Mouse (Mus musculus): ENCODE results near the gene Rita1.

Gene Rita1

DNA sequence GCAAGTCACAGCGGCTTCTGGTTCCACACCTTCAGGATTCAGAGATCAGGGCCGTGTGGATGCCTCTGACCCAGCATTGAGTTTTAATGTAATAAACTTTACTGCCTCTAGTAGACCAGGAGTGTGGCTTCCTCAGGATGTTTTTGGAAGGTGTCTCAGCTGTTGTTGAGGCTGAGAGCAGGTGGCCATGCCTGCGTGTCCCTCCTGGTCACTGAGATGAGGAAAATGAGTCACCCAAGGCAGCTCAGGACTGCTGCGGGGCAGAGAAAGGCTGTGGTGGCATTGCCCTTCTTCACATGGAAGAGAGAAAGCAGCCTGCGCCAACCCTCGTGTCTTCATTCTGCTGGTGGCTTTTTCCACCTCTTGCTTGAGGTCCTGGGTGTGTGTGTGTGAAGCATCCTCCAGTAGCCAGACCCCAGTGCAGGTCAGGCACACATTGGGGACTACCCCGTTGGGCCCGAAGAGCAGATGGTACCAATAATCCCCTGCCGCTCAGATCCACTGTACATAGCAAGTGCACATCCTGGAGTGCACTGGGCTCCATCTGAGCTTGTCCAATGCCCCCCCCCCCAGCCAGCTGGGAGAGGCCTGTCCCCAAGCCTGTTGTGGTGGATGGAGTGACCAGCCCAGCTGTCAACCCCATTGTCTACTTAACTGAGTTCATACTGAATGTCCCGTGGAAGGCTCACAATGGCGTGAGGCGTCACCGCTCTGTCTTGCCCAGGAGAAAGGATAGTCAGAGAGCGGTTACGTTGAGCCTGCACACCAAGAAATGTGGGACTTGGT, 15.3 kb upstream of the Rita1 start:
- no peak for DNase-seq (ENCODE audit: low read depth)

DNA sequence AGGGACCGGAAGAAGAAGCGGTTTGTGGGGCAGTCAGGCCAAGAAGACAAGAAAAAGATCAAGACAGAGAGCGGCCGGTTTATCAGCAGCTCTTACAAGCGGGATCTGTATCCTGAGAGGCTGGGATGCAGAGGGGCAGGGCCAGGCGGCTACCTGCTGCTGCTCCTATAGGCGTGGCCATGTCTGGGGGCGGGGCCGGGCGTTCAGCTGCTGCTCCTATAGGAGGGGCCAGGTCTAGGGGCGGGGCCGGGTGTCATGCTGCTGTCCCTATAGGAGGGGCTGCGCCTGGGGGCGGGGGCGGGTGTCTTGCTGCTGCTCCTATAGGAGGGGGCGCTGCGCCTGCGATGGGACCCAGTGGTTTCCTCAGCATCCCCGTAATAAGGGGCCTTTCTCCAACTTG, 14.0 kb upstream of the Rita1 start:
- DNase-seq (ENCODE audit: low read depth), result no peak

GRCm38 (mm10) chr5:120624427-120624826, 12.0 kb upstream of the Rita1 start:
- no peak for DNase-seq (ENCODE audit: low read depth)

- DNase-seq (ENCODE audit: low read depth), result no peak
These were observed 9.9 kb upstream of the Rita1 start for GRCm38 (mm10) chr5:120622198-120622851.

- DNase-seq (ENCODE audit: low read depth), result no peak
These were observed 9.4 kb upstream of the Rita1 start for GRCm38 (mm10) chr5:120621846-120622197.

DNA sequence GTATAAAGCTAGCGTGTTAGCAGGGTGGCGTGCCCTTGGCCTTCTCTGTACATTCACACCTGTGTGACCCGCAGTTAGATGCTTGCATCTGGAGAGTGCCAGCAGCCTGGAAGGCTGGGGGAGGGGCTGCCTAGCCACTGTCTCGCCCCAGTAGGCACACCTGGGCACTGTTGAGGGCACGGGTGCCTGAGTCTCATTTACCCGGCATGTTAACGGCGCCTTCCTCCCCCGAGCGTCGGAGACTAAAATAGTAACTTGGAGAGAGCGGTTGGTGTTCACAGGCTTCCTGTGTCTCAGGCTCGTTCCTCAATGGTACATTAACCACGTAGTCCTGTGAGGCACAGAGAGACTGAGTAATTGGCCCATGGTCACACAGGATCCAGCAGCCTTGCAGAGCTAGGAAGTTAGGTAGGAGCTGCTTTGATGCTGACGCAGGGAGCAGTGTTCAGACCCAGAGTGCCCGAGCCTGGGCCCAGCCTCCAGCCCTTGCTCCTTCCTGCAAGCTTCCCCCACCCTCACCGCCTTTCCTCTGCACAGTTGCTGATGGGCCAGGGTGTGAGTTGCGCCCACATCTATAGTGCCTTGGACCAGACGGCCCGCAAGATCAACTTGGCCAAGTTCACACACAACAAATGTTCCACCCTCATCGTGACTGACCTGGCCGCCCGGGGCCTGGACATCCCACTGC, 8.8 kb upstream of the Rita1 start:
- DNase-seq (ENCODE audit: low read depth), result no peak

GRCm38 (mm10) chr5:120620375-120621077, 8.1 kb upstream of the Rita1 start:
- peak; percentile 87 for DNase-seq (ENCODE audit: low read depth)

DNA sequence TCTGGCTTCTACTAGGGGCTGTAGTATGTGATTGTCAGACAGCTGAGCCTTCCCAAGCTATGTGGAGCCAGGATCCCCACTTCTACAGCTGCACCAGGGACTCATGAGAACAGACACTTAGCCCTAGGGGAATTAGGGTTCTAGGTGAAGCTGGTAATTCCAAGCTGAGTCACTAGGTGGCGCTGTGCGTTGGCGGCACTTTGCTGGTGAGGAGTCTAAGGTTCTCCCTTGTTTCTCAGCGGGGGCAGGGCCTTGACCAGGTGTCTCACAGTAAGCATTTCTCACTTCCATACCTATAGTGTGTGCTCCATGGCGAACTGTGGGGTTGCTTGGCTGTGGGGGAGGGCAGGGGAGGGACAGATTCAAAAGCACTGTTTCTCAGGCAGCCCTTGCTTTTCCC, 6.8 kb upstream of the Rita1 start:
- DNase-seq (ENCODE audit: low read depth), result peak; percentile 65

DNA sequence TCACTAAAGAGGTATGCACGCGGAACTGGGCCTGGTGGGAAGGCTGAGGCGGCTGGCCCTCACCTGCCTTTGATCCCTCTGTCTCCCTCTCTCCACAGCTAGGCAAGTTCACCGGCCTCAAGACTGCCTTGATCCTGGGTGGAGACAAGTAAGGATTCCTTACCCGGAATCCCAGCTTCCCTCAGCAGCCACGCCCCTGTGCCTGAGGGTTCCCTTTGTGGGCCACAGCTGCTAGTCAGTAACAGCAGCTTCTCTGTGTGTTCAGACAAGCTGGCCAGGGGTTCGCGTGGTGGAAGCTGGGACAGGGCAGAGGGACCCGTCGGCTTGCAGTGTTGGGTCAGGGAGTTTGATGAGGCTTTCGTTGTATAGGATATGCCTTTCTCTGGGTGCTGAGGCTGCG, 6.4 kb upstream of the Rita1 start:
- no peak for DNase-seq (ENCODE audit: low read depth)

DNA sequence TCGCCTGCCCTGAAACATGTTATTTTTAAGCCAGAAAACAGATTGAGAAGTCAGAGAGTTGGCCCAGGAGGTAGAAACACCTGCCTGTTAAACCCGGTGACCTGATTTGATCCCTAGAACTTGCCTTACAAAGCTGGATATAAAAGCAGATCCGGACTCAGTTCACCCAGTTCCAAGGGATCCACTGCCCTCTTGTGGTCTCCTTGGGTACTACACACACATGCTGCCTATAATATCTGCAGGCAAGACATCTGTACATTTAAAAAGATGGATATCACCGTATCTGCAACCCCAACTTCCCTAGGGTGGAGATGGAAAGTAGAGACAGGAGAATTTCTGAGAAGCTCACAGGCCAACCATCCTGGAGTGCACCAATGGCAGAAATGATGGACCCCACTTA, 3.5 kb upstream of the Rita1 start:
- no peak for DNase-seq (ENCODE audit: low read depth)

DNA sequence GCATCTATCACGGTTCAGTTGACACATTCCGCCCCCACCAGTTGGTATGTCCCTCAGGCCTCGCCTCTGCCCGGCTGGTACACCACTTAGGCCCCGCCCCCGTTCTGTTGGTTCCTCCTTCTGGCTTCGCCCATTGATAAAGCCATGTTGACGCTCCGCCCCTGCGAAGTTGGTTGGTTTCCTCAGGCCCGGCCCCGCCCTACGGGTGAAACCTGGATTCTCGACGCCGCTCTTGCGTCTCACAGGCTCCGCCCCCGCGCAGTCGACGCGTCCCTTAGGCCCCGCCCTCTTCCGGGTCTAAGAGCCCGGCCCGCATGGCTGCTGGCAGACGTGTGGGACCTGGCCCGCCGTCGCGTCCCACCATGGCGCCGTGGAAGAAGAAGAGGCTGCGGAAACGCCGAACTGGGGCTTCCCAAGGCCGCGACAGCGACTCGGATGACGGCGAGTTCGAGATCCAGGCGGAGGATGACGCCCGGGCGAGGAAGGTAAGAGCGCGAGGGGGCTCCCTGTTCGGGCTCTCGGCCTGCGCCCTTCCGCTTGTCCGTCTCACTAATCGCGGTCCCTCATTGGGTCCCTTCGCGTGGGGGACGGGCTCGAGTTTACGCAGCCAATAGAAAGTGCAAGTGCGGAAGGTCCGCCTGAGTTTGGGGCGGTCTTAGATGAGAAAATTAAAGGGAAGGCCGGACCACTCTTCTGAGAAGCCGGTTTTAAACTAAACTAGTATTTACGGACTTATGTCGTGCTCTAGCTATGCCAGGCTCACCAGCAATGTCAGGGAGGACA, 624 bp upstream of the Rita1 start:
- DNase-seq (ENCODE audit: low read depth), result peak; percentile 100

DNA sequence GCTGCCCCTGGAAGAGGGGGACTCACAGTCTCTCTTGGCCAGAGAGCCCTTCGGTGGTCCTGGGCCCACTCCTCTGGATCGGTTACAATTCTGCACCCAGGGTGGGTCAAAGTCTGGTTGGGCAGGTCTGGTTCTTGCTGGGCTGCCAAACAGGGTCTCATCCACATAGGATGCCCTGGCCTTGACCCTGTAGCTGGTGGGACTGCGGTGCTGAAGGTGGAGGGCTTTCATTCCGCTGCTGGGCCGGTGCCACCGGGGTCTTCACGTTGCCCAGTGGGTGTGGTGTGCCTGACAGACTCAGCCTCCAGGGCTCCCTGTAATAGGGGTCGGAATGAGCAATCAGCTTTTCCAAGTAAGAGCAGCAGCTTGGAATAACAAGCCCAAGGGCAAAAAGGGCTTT, 973 bp downstream of the Rita1 start:
- DNase-seq (ENCODE audit: low read depth), result no peak

- no peak for DNase-seq (ENCODE audit: low read depth)
These were observed 1.5 kb downstream of the Rita1 start for GRCm38 (mm10) chr5:120610906-120611305.

GRCm38 (mm10) chr5:120609246-120609775, 3.1 kb downstream of the Rita1 start:
- no peak for DNase-seq (ENCODE audit: low read depth)

DNA sequence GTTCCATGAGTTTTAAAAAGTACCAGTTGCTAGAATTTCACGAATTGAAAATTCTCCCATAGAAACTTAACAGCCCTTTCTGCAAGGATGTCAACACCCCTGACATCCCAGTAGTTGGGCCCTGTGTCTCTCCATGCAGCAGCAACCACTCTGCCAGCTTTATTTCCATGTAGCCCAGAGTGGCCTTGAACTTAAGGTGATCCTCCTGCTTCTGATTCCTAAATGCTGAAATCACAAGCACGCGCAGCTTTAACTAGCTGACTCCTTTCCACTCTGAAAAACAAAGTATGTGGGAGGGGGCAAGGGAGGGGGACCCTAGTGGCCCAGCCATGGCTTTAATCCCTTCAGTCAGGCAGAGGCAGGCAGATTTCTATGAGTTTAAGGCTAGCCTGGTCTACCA, 5.1 kb downstream of the Rita1 start:
- no peak for DNase-seq (ENCODE audit: low read depth)

- no peak for DNase-seq (ENCODE audit: low read depth)
These were observed 5.7 kb downstream of the Rita1 start for GRCm38 (mm10) chr5:120606590-120607200.

DNA sequence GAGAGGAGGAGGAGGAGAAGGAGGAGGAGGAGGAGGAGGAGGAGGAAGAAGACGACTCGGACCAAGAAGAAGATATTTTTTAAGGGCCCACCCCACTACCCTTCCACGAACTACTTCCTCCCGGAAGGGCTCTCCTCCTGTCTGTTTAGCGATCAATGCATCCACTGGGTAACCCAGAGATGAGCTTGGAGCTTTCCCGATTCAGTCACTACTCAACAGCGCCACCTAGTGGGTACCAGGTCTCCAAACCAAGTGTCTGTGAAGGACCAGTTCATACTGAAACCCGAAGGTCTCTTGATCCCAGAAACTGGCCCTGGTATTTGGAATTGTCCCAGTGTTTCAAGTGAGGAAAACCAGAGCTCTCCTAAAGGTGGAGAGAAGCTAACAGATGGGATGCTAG, 6.7 kb downstream of the Rita1 start:
- DNase-seq (ENCODE audit: low read depth), result peak; percentile 94

DNA sequence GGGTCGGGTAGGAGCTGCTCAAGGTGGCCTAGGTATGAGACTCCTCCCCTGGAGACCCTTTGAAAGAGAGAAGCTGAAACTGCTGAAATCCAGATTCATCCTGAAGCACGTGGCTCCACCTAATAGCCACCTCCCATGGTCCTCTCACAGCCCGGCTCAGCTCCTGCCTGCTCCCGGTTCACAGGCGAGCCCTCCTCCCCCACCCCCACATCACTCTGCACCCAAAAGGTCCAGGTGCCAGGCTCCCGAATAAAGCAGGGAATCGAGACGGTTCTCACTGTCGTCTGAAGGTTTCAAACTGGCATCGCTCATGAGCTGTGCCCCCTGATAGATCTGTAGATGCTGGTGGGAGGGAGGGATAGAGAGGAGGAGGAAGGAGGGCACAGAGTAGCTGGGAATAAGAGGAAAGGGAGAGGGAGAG, 7.1 kb downstream of the Rita1 start:
- DNase-seq (ENCODE audit: low read depth), result no peak

- peak; percentile 90 for DNase-seq (ENCODE audit: low read depth)
These were observed 7.5 kb downstream of the Rita1 start for GRCm38 (mm10) chr5:120604839-120605238.

DNA sequence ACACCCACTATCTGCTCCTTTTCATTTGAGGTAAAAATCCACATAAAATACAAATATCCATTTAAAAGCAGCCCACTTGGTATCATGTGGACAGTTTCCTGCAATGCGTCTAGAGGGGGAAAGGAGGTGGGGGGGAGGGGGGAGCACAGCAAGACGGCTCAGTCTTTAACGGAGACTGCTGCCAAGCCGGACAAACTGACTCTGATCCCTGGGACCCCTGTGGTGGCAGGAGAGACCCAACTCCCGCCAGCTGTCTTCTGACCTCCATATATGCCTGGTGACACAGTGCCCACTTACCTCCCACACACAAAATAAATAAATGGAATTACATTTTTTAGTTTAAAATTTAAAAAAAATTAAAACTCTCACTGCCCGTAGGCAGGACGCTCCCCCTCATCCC, 8.9 kb downstream of the Rita1 start:
- DNase-seq (ENCODE audit: low read depth), result no peak

DNA sequence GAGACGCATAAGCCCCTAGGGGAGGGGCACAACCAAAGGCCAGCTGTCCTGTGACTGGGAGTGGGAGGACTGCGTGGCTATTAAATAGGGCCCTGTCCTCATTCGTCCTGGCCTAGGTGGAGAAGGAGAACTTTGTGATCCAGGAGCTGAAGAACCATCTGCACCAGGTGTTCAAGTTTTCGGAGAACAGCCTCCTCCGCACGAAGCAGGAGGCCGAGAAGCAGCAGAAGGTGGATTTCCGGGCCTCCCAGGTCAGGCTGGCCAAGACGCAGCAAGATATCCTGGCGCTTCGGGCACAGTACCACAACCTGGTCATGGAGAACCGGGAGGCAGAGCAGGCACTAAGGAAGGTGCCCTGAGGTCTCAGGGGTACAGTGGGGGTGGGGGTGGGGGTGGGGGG, 10.2 kb downstream of the Rita1 start:
- no peak for DNase-seq (ENCODE audit: low read depth)
